Mouse (Mus musculus) hindbrain, embryonic 15.5 days (tissue): ENCODE measurements at regions not wholly inside any gene's neighbourhood (a gene's known extent, or its start where the extent isn't known, plus 50 kb on each side); places are given as distances from the start of the nearest gene placed in this dataset.

Source experiments
- ATAC-seq: fragments of 200-750 bp; cut with Nextera tagmentation; 2 replicates; pipeline ENCODE4 v1.8.0; 2017; ENCODE audit warnings: low read depth, moderate number of reproducible peaks, moderate TSS enrichment; ENCODE audit not compliant: low FRiP score
- H3K27ac ChIP-seq: fragments of 300-500 bp; sonication (generic); replicated peaks from 2 replicates; pipeline ENCODE4 v1.5.1; 2015; ENCODE audit warnings: mild to moderate bottlenecking, inconsistent platforms
- H3K27me3 ChIP-seq: fragments of 300-500 bp; sonication (generic); 2 replicates; pipeline ENCODE4 v1.6.1; 2015; ENCODE audit warnings: control low read depth, inconsistent platforms
- H3K36me3 ChIP-seq: fragments of 300-500 bp; sonication (generic); 2 replicates; pipeline ENCODE4 v1.6.1; 2015; ENCODE audit warnings: control low read depth, inconsistent platforms
- H3K4me1 ChIP-seq: fragments of 300-500 bp; sonication (generic); replicated peaks from 2 replicates; pipeline ENCODE4 v1.6.1; 2015; ENCODE audit warnings: control low read depth, inconsistent platforms
- H3K4me2 ChIP-seq: fragments of 300-500 bp; sonication (generic); 2 replicates; pipeline ENCODE4 v1.6.1; 2015; ENCODE audit warnings: moderate library complexity, mild to moderate bottlenecking, inconsistent platforms
- H3K4me3 ChIP-seq: fragments of 300-500 bp; sonication (generic); 2 replicates; pipeline ENCODE4 v1.5.1; 2015; ENCODE audit warnings: mild to moderate bottlenecking, inconsistent platforms
- H3K9ac ChIP-seq: fragments of 300-500 bp; sonication (generic); 2 replicates; pipeline ENCODE4 v1.6.1; 2015; ENCODE audit warnings: inconsistent platforms
- H3K9me3 ChIP-seq: fragments of 300-500 bp; sonication (generic); 2 replicates; pipeline ENCODE4 v1.6.1; 2016; ENCODE audit warnings: control low read depth, inconsistent platforms
- WGBS: fragments of 180-500 bp; shearing (Covaris S2); methylation state at CpG from one replicate; pipeline ENCODE4 v1.1.7; 2015; 5-methylcytosine and 5-hydroxymethylcytosine counted together

- Histone ChIP-seq H3K4me3 (no peak overlapping the region), H3K27ac (no peak overlapping the region), H3K4me1 (no peaks in the 10 kb centered on the region), H3K4me2 (no peak overlapping the region), H3K27me3 (no peaks in the 10 kb centered on the region), H3K9me3 (no peaks in the 10 kb centered on the region), H3K9ac (no peak overlapping the region), H3K36me3 (no peaks in the 10 kb centered on the region)
- no peak for ATAC-seq
- WGBS = 97% methylated on average over 1 of the region's 1 CpGs
Observed at GRCm38 (mm10) chr12:25711186-25711585, 614.2 kb upstream of the Id2 start.

GRCm38 (mm10) chr12:25703023-25703400, 606.1 kb upstream of the Id2 start:
- H3K4me3 ChIP-seq = peak overlapping the region; percentile 18
- ATAC-seq = peak; percentile 27; the same call in 1 of the 2 replicates

GRCm38 (mm10) chr12:25702176-25703022, 605.5 kb upstream of the Id2 start:
- ATAC-seq = peak; percentile 66; the same call in 1 of the 2 replicates
- no peaks in the 10 kb centered on the region for H3K36me3 ChIP-seq
- WGBS = 9% methylated on average over 21 of the region's 21 CpGs
- peaks cover 11% of the 10 kb centered on the region; the same call in 1 of the 2 replicates for H3K4me1 ChIP-seq
- peak overlapping the region; percentile 18 for H3K4me3 ChIP-seq
- no peaks in the 10 kb centered on the region for H3K9me3 ChIP-seq
- H3K27ac ChIP-seq = no peak overlapping the region; the same call in 1 of the 2 replicates
- no peaks in the 10 kb centered on the region for H3K27me3 ChIP-seq
- H3K4me2 ChIP-seq = peak overlapping the region; percentile 49
- peak overlapping the region; percentile 11; the same call in 1 of the 2 replicates for H3K9ac ChIP-seq

More at GRCm38 (mm10) chr12:25703023-25703400, 606.1 kb upstream of the Id2 start:
- peak overlapping the region; percentile 49 for H3K4me2 ChIP-seq
- no peaks in the 10 kb centered on the region for H3K36me3 ChIP-seq
- peaks cover 11% of the 10 kb centered on the region; the same call in 1 of the 2 replicates for H3K4me1 ChIP-seq
- peak overlapping the region; percentile 11; the same call in 1 of the 2 replicates for H3K9ac ChIP-seq
- no peaks in the 10 kb centered on the region for H3K9me3 ChIP-seq
- no peaks in the 10 kb centered on the region for H3K27me3 ChIP-seq
- WGBS = 7% methylated on average over 6 of the region's 6 CpGs
- no peak overlapping the region; the same call in 1 of the 2 replicates for H3K27ac ChIP-seq

GRCm38 (mm10) chr12:25687063-25687462, 590.1 kb upstream of the Id2 start:
- Histone ChIP-seq H3K4me3 (no peak overlapping the region), H3K9ac (no peak overlapping the region), H3K4me1 (no peaks in the 10 kb centered on the region), H3K9me3 (no peaks in the 10 kb centered on the region), H3K27ac (no peak overlapping the region), H3K36me3 (no peaks in the 10 kb centered on the region), H3K27me3 (no peaks in the 10 kb centered on the region), H3K4me2 (no peak overlapping the region)
- no peak for ATAC-seq

- no peak overlapping the region for H3K27ac ChIP-seq
- WGBS = 90% methylated on average over 11 of the region's 11 CpGs
- no peak overlapping the region for H3K4me2 ChIP-seq
- no peak for ATAC-seq
- no peaks in the 10 kb centered on the region for H3K27me3 ChIP-seq
- no peaks in the 10 kb centered on the region for H3K9me3 ChIP-seq
- no peaks in the 10 kb centered on the region for H3K4me1 ChIP-seq
- no peak overlapping the region for H3K9ac ChIP-seq
- no peaks in the 10 kb centered on the region for H3K36me3 ChIP-seq
- no peak overlapping the region for H3K4me3 ChIP-seq
Observed at GRCm38 (mm10) chr12:25676631-25677030, 579.7 kb upstream of the Id2 start.

- H3K9ac ChIP-seq = no peak overlapping the region
- H3K4me1 ChIP-seq = no peaks in the 10 kb centered on the region
- H3K4me3 ChIP-seq = no peak overlapping the region
- no peak overlapping the region for H3K4me2 ChIP-seq
- H3K36me3 ChIP-seq = no peaks in the 10 kb centered on the region
- 94% methylated on average over 11 of the region's 11 CpGs for WGBS
- H3K27ac ChIP-seq = no peak overlapping the region
- ATAC-seq = no peak
- H3K9me3 ChIP-seq = no peaks in the 10 kb centered on the region
- no peaks in the 10 kb centered on the region for H3K27me3 ChIP-seq
Observed at GRCm38 (mm10) chr12:25668336-25668735, 571.4 kb upstream of the Id2 start.

- Histone ChIP-seq H3K4me3 (no peak overlapping the region), H3K9ac (no peak overlapping the region), H3K27ac (no peak overlapping the region), H3K36me3 (no peaks in the 10 kb centered on the region), H3K27me3 (no peaks in the 10 kb centered on the region), H3K4me2 (no peak overlapping the region), H3K4me1 (no peaks in the 10 kb centered on the region), H3K9me3 (no peaks in the 10 kb centered on the region)
- no peak for ATAC-seq
- 92% methylated on average over 5 of the region's 5 CpGs for WGBS
Observed at GRCm38 (mm10) chr12:25654456-25654855, 557.5 kb upstream of the Id2 start.

GRCm38 (mm10) chr12:25650237-25650636, 553.3 kb upstream of the Id2 start:
- 81% methylated on average over 3 of the region's 3 CpGs for WGBS
- Histone ChIP-seq H3K9ac (no peak overlapping the region), H3K27me3 (no peaks in the 10 kb centered on the region), H3K27ac (no peak overlapping the region), H3K4me1 (no peaks in the 10 kb centered on the region), H3K9me3 (no peaks in the 10 kb centered on the region), H3K36me3 (no peaks in the 10 kb centered on the region), H3K4me2 (no peak overlapping the region), H3K4me3 (no peak overlapping the region)
- no peak for ATAC-seq

- Histone ChIP-seq H3K4me3 (no peak overlapping the region), H3K9me3 (no peaks in the 10 kb centered on the region), H3K36me3 (no peaks in the 10 kb centered on the region), H3K4me2 (no peak overlapping the region), H3K4me1 (no peaks in the 10 kb centered on the region), H3K27ac (no peak overlapping the region), H3K27me3 (no peaks in the 10 kb centered on the region), H3K9ac (no peak overlapping the region)
- no peak for ATAC-seq
Observed at GRCm38 (mm10) chr12:25628081-25628480, 531.1 kb upstream of the Id2 start.

- ATAC-seq = no peak
- Histone ChIP-seq H3K27me3 (no peaks in the 10 kb centered on the region), H3K36me3 (no peaks in the 10 kb centered on the region), H3K4me2 (no peak overlapping the region), H3K4me1 (no peaks in the 10 kb centered on the region), H3K9ac (no peak overlapping the region), H3K27ac (no peak overlapping the region), H3K9me3 (no peaks in the 10 kb centered on the region), H3K4me3 (no peak overlapping the region)
- WGBS = 84% methylated on average over 1 of the region's 1 CpGs
Observed at GRCm38 (mm10) chr12:25625858-25626257, 528.9 kb upstream of the Id2 start.

- no peak overlapping the region for H3K27ac ChIP-seq
- H3K9ac ChIP-seq = no peak overlapping the region
- H3K4me3 ChIP-seq = no peak overlapping the region
- H3K4me2 ChIP-seq = no peak overlapping the region
- no peaks in the 10 kb centered on the region for H3K27me3 ChIP-seq
- no peaks in the 10 kb centered on the region for H3K9me3 ChIP-seq
- 93% methylated on average over 2 of the region's 2 CpGs for WGBS
- H3K4me1 ChIP-seq = no peaks in the 10 kb centered on the region
- no peaks in the 10 kb centered on the region for H3K36me3 ChIP-seq
- no peak for ATAC-seq
Observed at GRCm38 (mm10) chr12:25623449-25623848, 526.5 kb upstream of the Id2 start.

GRCm38 (mm10) chr12:25621142-25621541, 524.2 kb upstream of the Id2 start:
- ATAC-seq = no peak
- H3K9ac ChIP-seq = no peak overlapping the region
- no peak overlapping the region for H3K4me3 ChIP-seq
- H3K27ac ChIP-seq = no peak overlapping the region
- H3K4me2 ChIP-seq = no peak overlapping the region
- no peaks in the 10 kb centered on the region for H3K4me1 ChIP-seq
- no peaks in the 10 kb centered on the region for H3K9me3 ChIP-seq
- H3K27me3 ChIP-seq = no peaks in the 10 kb centered on the region
- 78% methylated on average over 2 of the region's 2 CpGs for WGBS
- H3K36me3 ChIP-seq = no peaks in the 10 kb centered on the region

- no peak for ATAC-seq
- no peaks in the 10 kb centered on the region for H3K27me3 ChIP-seq
- H3K27ac ChIP-seq = no peak overlapping the region
- no peaks in the 10 kb centered on the region for H3K36me3 ChIP-seq
- no peak overlapping the region for H3K4me3 ChIP-seq
- H3K9ac ChIP-seq = no peak overlapping the region
- no peak overlapping the region for H3K4me2 ChIP-seq
- 58% methylated on average over 5 of the region's 5 CpGs for WGBS
- no peaks in the 10 kb centered on the region for H3K9me3 ChIP-seq
- H3K4me1 ChIP-seq = no peaks in the 10 kb centered on the region
Observed at GRCm38 (mm10) chr12:25617521-25617920, 520.6 kb upstream of the Id2 start.
